Mouse (Mus musculus): ENCODE measurements around the gene Gm20547.

- no peak for TF ChIP-seq POLR2AphosphoS5 (IDR thresholded peaks at IDR 0.05; ENCODE audit: insufficient replicate concordance, low read depth, low read length)
- no peak for TF ChIP-seq GATA1 (IDR thresholded peaks at IDR 0.05; ENCODE audit: borderline replicate concordance, low read length)
- no peak for TF ChIP-seq CTCF (IDR thresholded peaks at IDR 0.05; ENCODE audit: low read depth, low read length)
- TF ChIP-seq TAL1 (conservative IDR thresholded peaks at IDR 0.05; ENCODE audit: low read depth, low read length): no peak
- TF ChIP-seq GATA2 (IDR thresholded peaks at IDR 0.05; ENCODE audit: borderline replicate concordance, low read depth, low read length): no peak
Observed at GRCm38 (mm10) chr17:34917188-34917587, 35.3 kb upstream of the Gm20547 start.
